Mouse (Mus musculus) embryonic fibroblast, embryonic 13.5 days (primary cell): ENCODE measurements around the gene Znhit2.

Experiments used
- CTCF ChIP-seq: IDR thresholded peaks from 2 replicates; pipeline ENCODE4 v1.5.1; 2011; ENCODE audit warnings: mild to moderate bottlenecking, control low read depth, low read length, moderate library complexity, borderline replicate concordance; ENCODE audit not compliant: insufficient read depth
- POLR2A ChIP-seq: IDR thresholded peaks from 2 replicates; pipeline ENCODE4 v1.6.1; 2011; ENCODE audit warnings: low read depth, mild to moderate bottlenecking, control low read depth, low read length, moderate library complexity

DNA sequence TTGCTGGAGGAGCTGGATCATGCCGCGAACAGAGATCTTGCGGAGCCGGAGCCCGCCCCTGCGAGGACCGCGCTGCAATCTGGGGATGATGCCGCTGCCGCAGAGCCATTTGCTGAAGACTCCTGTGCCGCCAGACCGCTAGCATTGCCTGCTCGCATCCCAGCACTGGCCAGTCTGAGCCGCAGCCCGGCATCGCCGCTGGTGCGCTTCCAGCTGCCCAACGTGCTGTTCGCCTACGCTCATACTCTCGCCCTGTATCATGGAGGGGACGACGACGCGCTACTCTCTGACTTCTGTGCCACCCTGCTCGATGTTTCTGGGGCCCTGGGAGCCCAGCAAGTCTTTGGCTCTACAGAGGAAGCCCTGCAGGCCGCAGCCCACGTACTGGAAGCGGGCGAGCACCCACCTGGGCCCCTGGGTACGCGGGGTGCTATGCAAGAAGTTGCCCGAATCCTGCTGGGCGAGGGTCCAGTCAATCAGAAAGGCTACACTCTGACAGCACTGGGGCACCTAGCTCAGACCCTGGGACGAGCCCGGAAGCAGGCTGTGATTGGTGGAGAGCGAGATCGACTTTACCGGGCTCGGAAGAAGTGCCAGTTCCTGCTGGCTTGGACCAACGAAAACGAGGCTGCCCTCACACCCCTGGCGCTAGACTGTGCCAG lies 780 bp downstream of the Znhit2 start:
- TF ChIP-seq CTCF (no peak), POLR2A (peak; percentile 46; the same call in 1 of the 2 replicates)
